Mouse (Mus musculus) liver (tissue): Measurements from ENCODE around the gene Rragd.
"Not testable (repeated sequence)": the region's sequence is repeated elsewhere in the genome, so short reads cannot be mapped to it uniquely, and the experiment has no call there.

Experiments used
- DNase-seq: peaks from one replicate; pipeline ENCODE4 v3.0.0-alpha.2; 2020; ENCODE audit warnings: mixed read lengths

The Rragd gene

GRCm38 (mm10) chr4:32982716-32983175, at the start of gene Rragd:
Gene Rragd (plus strand): TSS chr4:32983037.
- DNase-seq = peak; percentile 57

- no peak for DNase-seq
Observed at GRCm38 (mm10) chr4:32936762-32937341, 46.0 kb upstream of the Rragd start.

GRCm38 (mm10) chr4:32939521-32939920, 43.3 kb upstream of the Rragd start:
- no peak for DNase-seq

DNA sequence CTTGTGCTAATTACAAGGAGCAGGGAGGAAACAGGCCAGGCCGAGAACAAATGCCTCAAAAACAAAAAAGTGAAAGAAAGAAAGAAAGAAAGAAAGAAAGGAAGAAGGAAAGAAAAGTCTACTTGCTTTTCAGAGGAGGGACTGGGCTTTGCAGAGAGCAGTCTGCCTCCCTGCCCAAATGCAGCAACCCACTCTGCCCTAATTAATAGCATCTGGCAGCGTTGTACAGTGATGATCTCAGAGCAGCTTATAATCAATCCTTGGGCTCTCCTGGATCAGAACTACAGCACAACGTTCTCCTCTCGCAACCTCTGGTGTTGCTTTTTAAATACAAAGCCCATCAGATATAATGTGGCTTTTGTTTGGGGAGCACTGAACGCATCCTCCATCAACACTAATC, 42.9 kb upstream of the Rragd start:
- no peak for DNase-seq

GRCm38 (mm10) chr4:32940984-32941383, 41.9 kb upstream of the Rragd start:
- DNase-seq = no peak

GRCm38 (mm10) chr4:32947631-32948030, 35.2 kb upstream of the Rragd start:
- DNase-seq = no peak

DNA sequence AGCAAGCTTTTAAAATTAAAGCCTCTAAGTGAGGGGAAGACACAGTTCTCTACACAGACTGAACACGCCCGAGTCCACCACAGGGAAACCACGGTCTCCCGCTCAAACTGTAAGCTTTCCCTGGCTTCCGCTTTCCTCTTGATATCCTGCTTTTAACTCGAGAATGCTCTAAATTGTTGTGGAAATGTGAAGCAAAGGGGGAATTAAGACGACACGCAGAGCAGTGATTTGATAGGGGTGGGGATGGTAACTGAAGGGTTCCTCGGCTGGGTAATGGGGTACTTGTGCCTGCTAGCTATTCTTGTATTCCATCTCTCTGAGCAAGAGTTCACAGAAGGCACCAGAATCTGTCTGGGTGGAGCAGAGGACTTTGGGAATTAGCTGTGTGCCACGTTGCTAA, 34.1 kb upstream of the Rragd start:
- DNase-seq = no peak

- DNase-seq = peak; percentile 85
Observed at GRCm38 (mm10) chr4:32950356-32951034, 32.3 kb upstream of the Rragd start, which contains the start of gene Ankrd6. Gene Ankrd6 (minus strand): TSS chr4:32950841.

DNA sequence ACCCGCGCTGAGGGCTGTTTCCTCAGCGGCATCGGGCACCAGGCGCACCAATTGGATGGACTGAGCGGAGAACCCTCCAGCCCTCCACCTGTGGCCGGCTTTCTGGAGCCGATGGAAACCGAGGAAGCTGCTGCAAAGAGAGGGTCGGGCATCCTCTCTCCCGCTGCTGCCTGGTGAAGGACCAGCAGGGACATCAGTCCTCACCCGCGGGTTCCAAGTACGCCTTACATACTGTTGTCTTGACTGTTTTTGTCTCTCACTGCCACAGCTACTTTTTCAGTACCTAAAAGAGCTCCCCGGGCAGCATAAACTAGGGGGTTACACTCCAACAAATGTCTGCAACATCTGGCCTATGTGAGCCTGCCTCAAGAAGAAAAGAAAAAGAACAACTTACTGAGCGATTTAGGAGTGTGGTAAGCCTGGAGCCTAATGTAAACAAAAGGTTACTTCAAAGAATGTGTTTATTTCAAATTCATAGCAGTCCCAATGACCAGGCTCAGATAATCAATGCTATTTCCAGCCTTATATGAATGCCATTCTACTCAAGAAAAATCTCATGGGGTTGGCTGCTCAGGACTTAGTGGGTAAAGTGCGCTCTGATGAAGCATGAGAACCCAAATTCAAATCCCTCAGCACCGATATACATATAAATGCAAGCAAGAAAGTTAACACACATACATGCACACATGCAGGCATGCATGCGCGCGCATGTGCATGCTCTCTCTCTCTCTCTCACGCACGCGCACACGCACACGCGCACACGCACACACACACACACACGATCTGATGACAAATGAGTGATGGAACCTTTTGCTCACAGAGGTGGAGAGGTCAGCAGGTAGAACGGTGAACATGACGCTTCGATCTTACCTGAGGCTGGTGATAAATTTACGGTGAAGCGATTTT, 31.5 kb upstream of the Rragd start:
- no peak for DNase-seq

GRCm38 (mm10) chr4:32952681-32953080, 30.2 kb upstream of the Rragd start:
- no peak for DNase-seq

DNA sequence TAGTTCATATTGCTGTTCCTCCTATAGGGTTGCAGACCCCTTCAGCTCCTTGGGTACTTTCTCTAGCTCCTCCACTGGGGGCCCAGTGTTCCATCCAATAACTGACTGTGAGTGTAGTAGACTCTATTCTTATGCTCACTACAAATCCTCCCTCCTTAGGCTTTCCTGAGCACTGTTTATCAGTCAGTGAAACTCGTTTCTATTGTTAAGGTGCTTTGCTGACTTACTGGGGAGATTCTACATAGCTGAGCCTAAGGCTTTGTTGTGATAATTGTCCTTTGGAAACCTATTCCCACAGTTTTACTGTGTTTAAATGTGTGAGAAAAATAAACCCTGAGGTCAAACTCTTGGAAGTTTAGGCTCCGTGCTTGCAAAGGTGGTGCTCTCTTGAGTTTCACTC, 26.4 kb upstream of the Rragd start:
- no peak for DNase-seq

DNA sequence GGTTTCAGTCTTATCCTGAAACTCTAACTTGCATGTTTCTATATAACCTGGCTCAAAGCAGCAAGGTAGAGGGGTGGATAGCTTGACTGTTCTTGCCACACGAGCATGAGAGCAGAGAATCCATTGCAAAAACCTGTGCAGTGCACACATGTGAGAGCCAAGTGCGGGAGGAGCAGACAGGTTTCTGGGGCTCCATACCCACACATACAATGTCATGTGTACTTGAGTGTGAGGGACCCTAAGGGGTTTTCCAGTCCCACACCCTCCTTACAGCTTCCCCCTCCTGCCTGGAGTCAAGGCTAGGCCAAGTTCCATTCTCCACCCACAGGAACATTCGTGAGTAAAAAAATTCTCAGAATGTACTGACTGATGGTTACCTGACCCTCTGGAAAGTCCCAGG, 21.4 kb upstream of the Rragd start:
- no peak for DNase-seq

- not testable (repeated sequence) for DNase-seq
Observed at GRCm38 (mm10) chr4:32964619-32965018, 18.2 kb upstream of the Rragd start.

GRCm38 (mm10) chr4:32977331-32977730, 5.5 kb upstream of the Rragd start:
- peak; percentile 38 for DNase-seq

- no peak for DNase-seq
Observed at GRCm38 (mm10) chr4:32980061-32980460, 2.8 kb upstream of the Rragd start.

DNA sequence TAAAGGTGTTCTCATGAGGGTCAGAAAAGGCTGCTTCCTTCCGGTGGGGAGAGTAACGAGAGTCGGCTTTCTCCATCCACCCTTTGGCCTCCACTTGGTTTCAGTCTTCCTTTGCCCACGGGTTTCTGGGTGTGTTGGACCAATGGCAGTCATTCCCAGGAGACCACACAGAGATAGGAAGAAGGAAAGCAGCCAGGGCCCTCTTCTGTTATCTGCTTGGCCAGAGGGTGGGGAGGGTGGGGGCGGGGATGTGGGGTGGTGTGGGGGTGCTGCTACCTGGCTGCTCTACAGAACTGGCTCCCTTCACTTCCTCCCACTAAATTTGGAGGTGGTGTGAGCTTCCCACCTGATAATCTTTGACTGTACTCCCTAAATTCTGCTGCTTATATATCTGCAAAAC, 1.2 kb upstream of the Rragd start:
- peak; percentile 51 for DNase-seq

DNA sequence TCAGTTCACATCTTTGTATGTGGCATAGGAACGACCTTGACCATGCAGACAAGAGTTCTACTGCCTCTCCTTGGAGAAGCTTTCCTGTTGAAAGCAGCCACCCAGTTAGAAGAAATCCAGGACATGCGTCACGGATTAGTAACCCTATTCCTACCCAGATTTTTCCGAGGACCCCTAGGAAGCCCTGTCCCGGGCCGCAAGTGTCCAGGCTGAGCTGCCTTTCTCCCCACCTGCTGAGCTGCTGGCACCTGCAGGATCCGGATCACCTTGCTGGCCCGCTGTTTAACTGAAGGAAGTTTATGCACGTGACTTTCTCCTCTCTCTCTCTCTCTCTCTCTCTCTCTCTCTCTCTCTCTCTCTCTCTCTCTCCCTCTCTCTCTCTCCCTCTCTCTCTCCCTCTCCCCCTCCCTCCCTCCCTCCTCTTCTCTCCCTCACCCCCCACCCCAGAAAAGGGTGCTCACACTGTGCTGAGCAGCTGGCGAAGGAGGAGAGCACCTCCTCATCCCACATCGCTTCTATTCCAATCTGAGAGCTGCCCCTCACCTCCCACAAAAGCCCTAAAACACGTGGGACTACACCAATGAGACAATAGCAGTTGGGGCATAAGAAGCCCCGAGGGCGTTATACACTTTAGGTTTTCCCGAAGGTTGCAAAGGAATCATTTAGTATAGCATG, 659 bp upstream of the Rragd start:
- DNase-seq = no peak

DNA sequence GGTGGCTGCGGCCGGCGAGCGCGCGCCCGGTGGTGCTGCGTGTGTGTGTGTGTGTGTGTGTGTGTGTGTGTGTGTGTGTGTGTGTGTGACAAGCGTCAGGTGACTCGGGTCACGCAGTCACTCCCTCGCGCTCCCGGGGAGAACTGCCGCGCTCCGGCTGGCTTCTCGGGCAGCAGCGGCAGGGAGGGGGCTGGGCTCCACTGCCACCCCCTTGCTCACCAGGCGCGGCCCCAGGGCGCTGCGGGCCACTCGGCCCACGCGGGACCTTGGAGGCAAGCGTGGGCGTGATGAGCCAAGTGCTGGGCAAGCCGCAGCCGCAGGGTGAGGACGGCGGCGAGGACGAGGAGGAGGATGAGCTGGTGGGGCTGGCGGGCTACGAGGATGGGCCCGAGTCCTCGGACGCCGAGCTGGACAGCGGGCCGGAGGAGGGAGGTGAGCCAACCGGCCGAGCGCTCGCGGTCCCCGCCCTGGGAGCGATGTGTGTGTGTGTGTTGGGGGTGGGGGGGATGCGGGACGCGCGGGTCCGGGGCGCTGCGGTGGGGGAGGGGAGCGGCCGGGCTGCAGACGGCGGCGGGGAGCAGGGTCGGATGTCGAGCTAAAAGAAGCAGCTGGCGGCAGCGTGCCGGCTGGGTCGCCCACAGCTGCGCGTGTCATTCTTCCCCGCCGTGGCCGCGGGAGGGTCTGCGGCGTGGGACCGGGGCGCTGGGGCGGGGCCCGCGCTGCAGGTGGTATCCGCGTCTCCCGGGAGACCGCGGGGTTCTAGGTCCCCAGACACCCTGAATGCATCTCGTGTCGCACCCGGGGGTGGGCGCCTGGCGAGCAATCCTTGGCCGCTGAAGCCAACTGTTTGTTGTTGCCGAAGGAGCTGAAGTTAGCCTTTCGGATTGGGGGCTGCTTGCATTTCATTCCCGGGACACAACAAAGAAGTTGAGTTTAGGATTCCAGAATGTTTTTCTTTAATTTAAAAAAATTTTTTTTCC, 629 bp downstream of the Rragd start:
- peak; percentile 57 for DNase-seq

DNA sequence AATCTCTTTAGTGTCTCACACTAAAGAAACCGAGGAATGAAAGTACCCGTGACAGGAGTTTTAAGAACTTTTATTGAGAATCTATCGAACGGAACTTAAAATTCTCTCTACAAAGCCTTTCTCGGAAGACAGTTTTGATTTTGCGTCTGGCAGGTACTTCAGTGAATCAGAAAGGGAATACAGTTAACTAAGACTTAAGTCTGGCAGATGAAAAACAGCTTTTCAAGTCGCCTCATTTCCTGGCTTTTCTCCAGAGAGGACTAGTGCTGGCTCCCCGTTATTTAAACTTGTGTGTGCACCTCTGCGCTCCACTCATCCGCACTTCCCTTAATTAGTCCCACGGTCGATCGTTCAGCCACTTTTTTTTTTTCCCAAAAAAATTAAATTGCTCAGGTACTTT, 1.4 kb downstream of the Rragd start:
- DNase-seq = no peak

DNA sequence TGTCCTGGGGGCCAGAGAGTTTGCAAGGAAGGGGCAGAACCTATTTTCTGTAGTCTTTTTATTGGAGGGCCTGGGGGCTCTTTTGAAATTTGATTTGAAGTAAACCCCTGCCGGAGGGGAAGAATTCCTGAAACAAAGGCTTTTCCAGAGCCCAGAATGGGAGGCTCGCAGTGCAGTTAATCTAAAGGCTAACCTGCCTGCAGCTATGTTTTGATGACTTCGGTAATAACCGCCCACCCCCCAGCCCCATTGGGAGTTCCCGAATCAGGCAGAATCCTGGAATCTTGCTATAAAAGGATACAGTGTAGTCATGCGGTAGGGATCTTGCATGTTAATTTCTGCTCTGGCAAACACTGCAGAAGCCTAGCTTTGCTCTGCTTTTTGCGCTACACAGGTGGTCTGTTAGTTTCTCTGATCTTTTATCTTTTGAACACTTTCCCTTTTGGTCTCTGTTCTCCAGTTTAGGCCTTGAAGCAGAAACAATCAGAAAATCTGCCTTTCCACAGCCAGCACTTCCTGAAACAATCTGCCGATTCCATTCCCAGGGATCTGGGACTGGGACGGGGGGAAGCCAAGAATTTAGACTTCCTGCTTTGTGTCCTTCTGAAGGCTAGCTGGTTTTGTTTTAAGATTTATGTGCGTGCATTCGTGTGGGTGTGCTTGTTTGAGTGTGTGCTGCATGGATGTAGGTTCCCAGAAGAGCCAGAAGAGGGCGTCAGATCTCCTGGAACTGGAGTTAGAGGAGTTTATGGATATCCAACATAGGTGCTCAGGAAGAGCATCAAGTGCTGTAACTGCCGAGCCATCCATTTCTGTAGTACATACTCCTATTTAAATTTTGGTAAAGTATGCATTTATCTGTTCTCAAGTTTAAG, 2.2 kb downstream of the Rragd start:
- peak; percentile 31 for DNase-seq

GRCm38 (mm10) chr4:32985684-32986083, 2.8 kb downstream of the Rragd start:
- no peak for DNase-seq
